Mouse (Mus musculus) neural tube, embryonic 14.5 days (tissue): ENCODE data around the gene Stk10. TPM values are rescaled to one million over a fixed set of nuclear protein-coding genes. Genes with fewer than 3 reads are reported as not detected.

Experiments used
- ATAC-seq: fragments of 200-750 bp; cut with Nextera tagmentation; 2 replicates; pipeline ENCODE4 v1.8.0; 2017; ENCODE audit warnings: low read depth, mild to moderate bottlenecking, moderate TSS enrichment, moderate library complexity
- H3K27ac ChIP-seq: fragments of 300-500 bp; sonication (generic); 2 replicates; pipeline ENCODE4 v1.5.1; 2014; ENCODE audit warnings: low read depth, mild to moderate bottlenecking, control low read depth, low read length, moderate library complexity, mixed read lengths
- H3K27me3 ChIP-seq: fragments of 300-500 bp; sonication (generic); 2 replicates; pipeline ENCODE4 v1.6.1; 2014; ENCODE audit warnings: low read length; ENCODE audit not compliant: control insufficient read depth, insufficient read depth
- H3K36me3 ChIP-seq: fragments of 300-500 bp; sonication (generic); 2 replicates; pipeline ENCODE4 v1.6.1; 2014; ENCODE audit warnings: low read length, mixed read lengths; ENCODE audit not compliant: control insufficient read depth, insufficient read depth
- H3K4me1 ChIP-seq: fragments of 300-500 bp; sonication (generic); 2 replicates; pipeline ENCODE4 v1.6.1; 2014; ENCODE audit warnings: low read length; ENCODE audit not compliant: control insufficient read depth, insufficient read depth
- H3K4me2 ChIP-seq: fragments of 300-500 bp; sonication (generic); 2 replicates; pipeline ENCODE4 v1.6.1; 2014; ENCODE audit warnings: mild to moderate bottlenecking, low read depth, low read length, control low read depth
- H3K4me3 ChIP-seq: fragments of 300-500 bp; sonication (generic); 2 replicates; pipeline ENCODE4 v1.5.1; 2014; ENCODE audit warnings: low read depth, low read length, control low read depth, mixed read lengths
- H3K9ac ChIP-seq: fragments of 300-500 bp; sonication (generic); replicated peaks from 2 replicates; pipeline ENCODE4 v1.6.1; 2014; ENCODE audit warnings: low read depth, mild to moderate bottlenecking, control low read depth, low read length, mixed read lengths
- H3K9me3 ChIP-seq: fragments of 300-500 bp; sonication (generic); 2 replicates; pipeline ENCODE4 v1.6.1; 2016; ENCODE audit warnings: low read length; ENCODE audit not compliant: control insufficient read depth
- WGBS: fragments of 180-500 bp; shearing (Covaris S2); extraction: QIAGEN DNeasy Blood & Tissue Kit; methylation state at CpG from one replicate; pipeline ENCODE4 v1.1.7; 2014; 5-methylcytosine and 5-hydroxymethylcytosine counted together
- polyA plus RNA-seq: library from polyadenylated mRNA; unstranded; fragments of >200 nt; fragmentation: Nextera tagmentation; extraction: Ambion mirVana; gene quantifications from 2 replicates; pipeline ENCODE4 v1.2.1, GENCODE M21; 2014

Stk10 gene
- polyA plus RNA-seq, 1 experiment from 2014 or later: 2.0 TPM

- Histone ChIP-seq H3K4me1 (no peaks in the 10 kb centered on the region), H3K27me3 (no peaks in the 10 kb centered on the region), H3K9ac (no peak overlapping the region), H3K4me3 (no peak overlapping the region), H3K9me3 (no peaks in the 10 kb centered on the region), H3K27ac (no peak overlapping the region), H3K36me3 (no peaks in the 10 kb centered on the region), H3K4me2 (no peak overlapping the region)
- 92% methylated on average over 2 of the region's 2 CpGs for WGBS
- ATAC-seq: no peak
Measured at GRCm38 (mm10) chr11:32634143-32634542, 101.0 kb downstream of the Stk10 start.

GRCm38 (mm10) chr11:32634842-32635241, 101.7 kb downstream of the Stk10 start:
- no peak overlapping the region for H3K27ac ChIP-seq
- no peak overlapping the region for H3K4me3 ChIP-seq
- H3K4me1 ChIP-seq: no peaks in the 10 kb centered on the region
- H3K9ac ChIP-seq: no peak overlapping the region
- H3K4me2 ChIP-seq: no peak overlapping the region
- WGBS: 68% methylated on average over 2 of the region's 2 CpGs
- no peaks in the 10 kb centered on the region for H3K27me3 ChIP-seq
- no peaks in the 10 kb centered on the region for H3K36me3 ChIP-seq
- H3K9me3 ChIP-seq: no peaks in the 10 kb centered on the region
- ATAC-seq: no peak

GRCm38 (mm10) chr11:32636275-32636674, 103.2 kb downstream of the Stk10 start:
- no peaks in the 10 kb centered on the region for H3K36me3 ChIP-seq
- H3K9ac ChIP-seq: no peak overlapping the region
- WGBS: 92% methylated on average over 4 of the region's 4 CpGs
- ATAC-seq: no peak
- no peaks in the 10 kb centered on the region for H3K27me3 ChIP-seq
- no peak overlapping the region for H3K27ac ChIP-seq
- no peak overlapping the region for H3K4me2 ChIP-seq
- no peaks in the 10 kb centered on the region for H3K9me3 ChIP-seq
- no peak overlapping the region for H3K4me3 ChIP-seq
- H3K4me1 ChIP-seq: peaks cover 6% of the 10 kb centered on the region; the same call in 1 of the 2 replicates

- Histone ChIP-seq H3K4me1 (peaks cover 12% of the 10 kb centered on the region; the same call in 1 of the 2 replicates), H3K36me3 (no peaks in the 10 kb centered on the region), H3K9me3 (no peaks in the 10 kb centered on the region), H3K9ac (no peak overlapping the region), H3K4me2 (no peak overlapping the region), H3K27ac (no peak overlapping the region), H3K27me3 (no peaks in the 10 kb centered on the region), H3K4me3 (no peak overlapping the region)
- WGBS: 86% methylated on average over 8 of the region's 8 CpGs
- ATAC-seq: no peak
Measured at GRCm38 (mm10) chr11:32638521-32639255, 105.6 kb downstream of the Stk10 start.

- WGBS: 95% methylated on average over 4 of the region's 4 CpGs
- no peaks in the 10 kb centered on the region for H3K9me3 ChIP-seq
- ATAC-seq: no peak
- no peaks in the 10 kb centered on the region for H3K36me3 ChIP-seq
- H3K4me3 ChIP-seq: no peak overlapping the region
- H3K27ac ChIP-seq: no peak overlapping the region
- H3K9ac ChIP-seq: no peak overlapping the region
- no peak overlapping the region for H3K4me2 ChIP-seq
- no peaks in the 10 kb centered on the region for H3K27me3 ChIP-seq
- H3K4me1 ChIP-seq: peaks cover 19% of the 10 kb centered on the region; the same call in 1 of the 2 replicates
Measured at GRCm38 (mm10) chr11:32640617-32641016, 107.5 kb downstream of the Stk10 start.

DNA sequence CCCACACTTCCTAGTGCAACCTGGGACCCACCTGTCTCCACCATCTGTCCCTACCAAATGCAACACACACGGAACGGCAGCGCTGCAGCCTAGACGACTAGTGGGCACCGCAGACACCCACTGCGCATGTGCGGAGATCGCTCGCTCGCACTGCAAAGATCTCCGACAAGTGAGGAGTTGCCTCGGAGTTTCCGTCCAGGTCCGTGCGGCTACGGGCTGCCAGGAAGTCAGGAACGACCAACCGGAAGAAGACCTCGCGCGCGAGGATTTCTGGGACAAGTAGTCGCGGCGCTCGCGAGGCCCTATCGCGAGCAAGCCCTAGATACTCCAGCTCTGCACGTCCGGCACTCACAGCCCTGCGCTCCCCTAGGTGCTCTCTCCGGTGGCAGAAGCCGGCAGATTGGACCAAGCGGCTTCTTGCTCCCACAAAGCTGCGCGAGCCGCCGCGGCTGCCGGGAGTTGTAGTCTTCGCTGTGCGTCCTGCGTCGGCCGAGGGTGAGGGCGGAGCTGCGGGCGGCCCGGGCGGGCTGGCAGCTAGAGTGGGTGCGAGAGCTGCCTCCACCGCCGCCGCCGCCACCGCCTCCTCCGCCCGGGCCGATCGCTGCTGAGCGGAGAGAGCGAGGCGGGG, 109.3 kb downstream of the Stk10 start, which contains the start of gene Fbxw11:
Gene Fbxw11 (plus strand): TSS at position 476 of the 628 bp plus-strand sequence.
- Histone ChIP-seq H3K4me2 (peak within 1 kb of the TSS; percentile 81), H3K36me3 (no peaks in the 10 kb centered on the region), H3K4me3 (peak within 1 kb of the TSS; percentile 90), H3K9ac (peak within 1 kb of the TSS; percentile 97), H3K9me3 (no peaks in the 10 kb centered on the region), H3K4me1 (peaks cover 19% of the 10 kb centered on the region; the same call in 1 of the 2 replicates), H3K27me3 (no peaks in the 10 kb centered on the region), H3K27ac (peak within 1 kb of the TSS; percentile 97)
- peak; percentile 96 for ATAC-seq
- WGBS: 0% methylated on average over 51 of the region's 64 CpGs

- ATAC-seq: peak; percentile 64
- Histone ChIP-seq H3K27me3 (no peaks in the 10 kb centered on the region), H3K4me1 (peaks cover 19% of the 10 kb centered on the region; the same call in 1 of the 2 replicates), H3K9ac (peak overlapping the region; percentile 97), H3K27ac (peak overlapping the region; percentile 97), H3K36me3 (no peaks in the 10 kb centered on the region), H3K9me3 (no peaks in the 10 kb centered on the region), H3K4me2 (peak overlapping the region; percentile 81), H3K4me3 (peak overlapping the region; percentile 90)
- under 1% methylated on average over 42 of the region's 54 CpGs for WGBS
Measured at GRCm38 (mm10) chr11:32642899-32643886, 110.1 kb downstream of the Stk10 start.

DNA sequence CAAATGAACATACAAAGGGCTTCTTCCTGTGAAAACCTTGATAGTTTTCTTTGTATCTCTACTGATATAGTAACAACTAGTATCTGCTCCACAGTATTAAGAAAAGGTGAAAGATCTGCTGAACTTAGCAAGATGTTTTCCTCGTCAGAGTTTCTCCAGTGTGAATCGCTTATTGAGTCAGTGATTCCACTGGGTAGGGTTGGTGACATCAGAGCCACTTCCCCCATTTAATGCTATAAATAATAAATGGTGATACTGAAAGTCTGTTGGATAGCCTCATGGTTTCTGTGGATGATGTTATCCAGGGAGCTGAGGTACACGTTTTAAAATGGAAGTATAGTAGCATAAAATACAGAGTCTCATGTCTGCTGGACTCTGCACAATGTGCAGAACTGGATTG, 110.9 kb downstream of the Stk10 start:
- WGBS: 46% methylated on average over 3 of the region's 3 CpGs

More for the DNA sequence above, 110.9 kb downstream of the Stk10 start:
- no peaks in the 10 kb centered on the region for H3K27me3 ChIP-seq
- H3K9ac ChIP-seq: peak overlapping the region; percentile 97
- H3K4me2 ChIP-seq: peak overlapping the region; percentile 81
- H3K4me3 ChIP-seq: peak overlapping the region; percentile 90
- peak overlapping the region; percentile 97; the same call in 1 of the 2 replicates for H3K27ac ChIP-seq
- no peak for ATAC-seq
- H3K9me3 ChIP-seq: no peaks in the 10 kb centered on the region
- H3K4me1 ChIP-seq: peaks cover 19% of the 10 kb centered on the region; the same call in 1 of the 2 replicates
- H3K36me3 ChIP-seq: no peaks in the 10 kb centered on the region
